Mouse (Mus musculus): ENCODE data around the gene Styk1. TPM values are rescaled to one million over a fixed set of nuclear protein-coding genes. Genes with fewer than 3 reads are reported as not detected.

Styk1 gene
- polyA plus RNA-seq, 1 experiment from 2014 or later, result 1.2 TPM

DNA sequence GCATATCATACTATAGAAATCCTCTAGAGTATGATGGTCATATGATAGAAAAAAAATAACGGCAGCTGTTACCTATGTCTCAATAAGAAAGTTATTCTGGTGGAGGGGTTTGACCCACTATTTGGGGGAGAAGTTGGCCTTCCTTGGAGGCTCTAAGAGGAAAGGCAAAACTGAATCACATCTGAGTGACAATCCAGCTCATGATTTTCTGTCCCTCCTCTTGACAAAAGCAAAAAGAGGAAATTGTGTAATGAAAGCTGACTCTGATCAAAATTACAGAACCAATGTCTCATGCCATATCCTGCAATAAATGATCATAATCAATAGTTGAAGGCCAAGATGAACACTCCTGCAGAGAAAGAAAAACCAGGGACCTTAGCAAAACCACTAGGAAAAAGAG lies 81.1 kb downstream of the Styk1 start:
- Histone ChIP-seq H3K9ac (no peak overlapping the region), H3K27ac (no peak overlapping the region), H3K27me3 (no peaks in the 10 kb centered on the region), H3K9me3 (replicated peaks) (no peaks in the 10 kb centered on the region), H3K4me3 (no peak overlapping the region), H3K4me1 (no peaks in the 10 kb centered on the region), H3K4me2 (no peak overlapping the region), H3K36me3 (ENCODE audit: poor library complexity, severe bottlenecking) (peaks cover under 1% of the 10 kb centered on the region; the same call in 1 of the 2 replicates)
- WGBS, result 89% methylated on average over 1 of the region's 1 CpGs
- no peak for ATAC-seq

GRCm38 (mm10) chr6:131270312-131270711 lies 83.1 kb downstream of the Styk1 start:
- H3K9me3 ChIP-seq (replicated peaks), result no peaks in the 10 kb centered on the region
- H3K9ac ChIP-seq, result no peak overlapping the region
- H3K4me2 ChIP-seq, result no peak overlapping the region
- H3K4me3 ChIP-seq, result no peak overlapping the region
- no peak for ATAC-seq
- 80% methylated on average over 1 of the region's 1 CpGs for WGBS
- H3K27me3 ChIP-seq, result no peaks in the 10 kb centered on the region
- no peaks in the 10 kb centered on the region for H3K36me3 ChIP-seq (ENCODE audit: poor library complexity, severe bottlenecking)
- no peaks in the 10 kb centered on the region for H3K4me1 ChIP-seq
- H3K27ac ChIP-seq, result no peak overlapping the region

DNA sequence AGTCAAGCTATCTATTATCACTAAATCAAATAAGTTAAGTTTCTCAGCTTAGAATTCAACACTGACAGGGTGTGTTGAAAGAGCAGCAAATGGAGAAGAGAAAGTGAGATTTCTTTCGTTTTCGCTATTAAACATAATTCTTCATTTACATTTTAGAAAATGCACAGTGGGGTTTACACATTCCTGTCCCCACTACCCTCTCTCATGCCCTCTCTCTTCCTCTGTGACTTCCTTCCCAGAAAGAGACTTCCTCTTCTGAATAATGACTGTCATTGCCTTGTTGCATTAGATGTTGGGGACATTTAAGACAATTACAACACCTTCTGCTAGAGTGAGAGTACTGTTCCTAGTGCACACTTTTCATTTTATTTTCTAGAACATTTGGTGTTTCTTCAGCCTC lies 83.8 kb downstream of the Styk1 start:
- no peak overlapping the region for H3K27ac ChIP-seq
- no peaks in the 10 kb centered on the region for H3K9me3 ChIP-seq (replicated peaks)
- no peak overlapping the region for H3K4me3 ChIP-seq
- H3K36me3 ChIP-seq (ENCODE audit: poor library complexity, severe bottlenecking), result no peaks in the 10 kb centered on the region
- H3K4me2 ChIP-seq, result no peak overlapping the region
- ATAC-seq, result no peak
- no peak overlapping the region for H3K9ac ChIP-seq
- 99% methylated on average over 2 of the region's 2 CpGs for WGBS
- H3K4me1 ChIP-seq, result no peaks in the 10 kb centered on the region
- H3K27me3 ChIP-seq, result no peaks in the 10 kb centered on the region

DNA sequence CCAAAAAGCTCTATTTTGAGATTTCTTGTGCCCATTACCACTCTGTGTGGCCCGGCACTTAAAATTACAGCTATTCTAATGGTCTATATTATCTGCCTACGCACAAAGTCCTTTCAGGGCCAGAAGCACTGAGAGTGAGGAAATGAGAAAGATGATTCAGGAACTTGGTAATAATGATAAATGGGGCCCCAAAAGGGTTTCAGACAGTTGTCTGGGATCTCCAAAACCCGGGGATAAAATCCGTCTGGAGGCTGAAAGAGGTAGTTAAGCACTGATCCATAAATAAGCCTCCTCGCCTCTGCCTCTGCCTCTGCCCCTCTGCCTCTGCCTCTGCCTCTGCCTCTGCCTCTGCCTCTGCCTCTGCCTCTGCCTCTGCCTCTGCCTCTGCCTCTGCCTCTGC lies 89.2 kb downstream of the Styk1 start:
- WGBS, result 93% methylated on average over 5 of the region's 5 CpGs
- ATAC-seq, result no peak
- no peak overlapping the region for H3K4me2 ChIP-seq
- no peak overlapping the region for H3K4me3 ChIP-seq
- H3K27me3 ChIP-seq, result no peaks in the 10 kb centered on the region
- no peaks in the 10 kb centered on the region for H3K36me3 ChIP-seq (ENCODE audit: poor library complexity, severe bottlenecking)
- peaks cover 4% of the 10 kb centered on the region; the same call in 1 of the 2 replicates for H3K9me3 ChIP-seq (replicated peaks)
- H3K9ac ChIP-seq, result no peak overlapping the region
- H3K4me1 ChIP-seq, result no peaks in the 10 kb centered on the region
- no peak overlapping the region for H3K27ac ChIP-seq

DNA sequence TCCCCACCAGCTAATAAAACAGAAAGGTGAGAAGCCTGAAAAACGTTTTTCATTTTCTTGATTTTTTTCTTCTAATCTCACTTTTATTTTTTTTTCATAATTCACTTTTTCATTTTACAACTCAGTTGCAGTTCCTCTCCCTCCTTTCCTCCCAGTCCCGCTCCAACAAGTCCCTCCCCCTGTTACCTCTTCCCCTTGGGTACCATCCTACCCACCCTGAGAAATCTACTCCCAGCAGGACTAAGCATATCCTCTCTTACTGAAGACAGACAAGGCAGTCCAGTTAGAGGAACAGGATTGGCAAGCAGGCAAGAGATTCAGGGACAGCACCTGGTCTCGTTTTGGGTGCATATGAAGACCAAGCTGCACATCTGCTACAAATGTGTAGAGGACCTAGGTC lies 90.6 kb downstream of the Styk1 start:
- Histone ChIP-seq H3K27me3 (no peaks in the 10 kb centered on the region), H3K27ac (no peak overlapping the region), H3K4me3 (no peak overlapping the region), H3K9me3 (replicated peaks) (peaks cover 4% of the 10 kb centered on the region; the same call in 1 of the 2 replicates), H3K36me3 (ENCODE audit: poor library complexity, severe bottlenecking) (no peaks in the 10 kb centered on the region), H3K9ac (no peak overlapping the region), H3K4me1 (no peaks in the 10 kb centered on the region), H3K4me2 (no peak overlapping the region)
- 68% methylated on average over 3 of the region's 3 CpGs for whole genome bisulfite sequencing
- ATAC-seq, result no peak

- no peak for ATAC-seq
- WGBS, result 85% methylated on average over 3 of the region's 3 CpGs
Observed at GRCm38 (mm10) chr6:131262009-131262408, 91.4 kb downstream of the Styk1 start.

More at GRCm38 (mm10) chr6:131262009-131262408, 91.4 kb downstream of the Styk1 start:
- no peak overlapping the region for H3K4me3 ChIP-seq
- no peaks in the 10 kb centered on the region for H3K4me1 ChIP-seq
- H3K4me2 ChIP-seq, result no peak overlapping the region
- no peak overlapping the region for H3K27ac ChIP-seq
- H3K9ac ChIP-seq, result no peak overlapping the region
- H3K27me3 ChIP-seq, result no peaks in the 10 kb centered on the region
- peaks cover 4% of the 10 kb centered on the region; the same call in 1 of the 2 replicates for H3K9me3 ChIP-seq (replicated peaks)
- H3K36me3 ChIP-seq (ENCODE audit: poor library complexity, severe bottlenecking), result no peaks in the 10 kb centered on the region

Other genes with a start within 250 kb of the Styk1 start
- gene Klra2, start 106.2 kb downstream of the Styk1 start, polyA plus RNA-seq (2015; fragmentation: Nextera tagmentation; extraction: Ambion mirVana), result not detected in 2 replicates
- gene Magohb, start 60.4 kb downstream of the Styk1 start, polyA plus RNA-seq (2015; fragmentation: Nextera tagmentation; extraction: Ambion mirVana), result 57.7 and 64.1 TPM in 2 replicates
- 27.4 and 27.9 TPM in 2 replicates for gene Ybx3, start 34.9 kb upstream of the Styk1 start, polyA plus RNA-seq (2015; fragmentation: Nextera tagmentation; extraction: Ambion mirVana)
- gene 5430401F13Rik, start 132.8 kb upstream of the Styk1 start, polyA plus RNA-seq (2015; fragmentation: Nextera tagmentation; extraction: Ambion mirVana), result not detected in 2 replicates
- gene Gm6619, start 132.8 kb upstream of the Styk1 start, polyA plus RNA-seq (2015; fragmentation: Nextera tagmentation; extraction: Ambion mirVana), result not detected in 2 replicates

All from forebrain, embryonic 13.5 days (tissue).